Mouse (Mus musculus): ENCODE measurements around the gene Cep128. TPM values are rescaled to one million over a fixed set of nuclear protein-coding genes. Genes with fewer than 3 reads are reported as not detected.

The Cep128 gene
- polyA plus RNA-seq, 1 experiment, result not detected

GRCm38 (mm10) chr12:91326104-91326503 is 58.1 kb downstream of the Cep128 start:
- Histone ChIP-seq H3K4me3 (ENCODE audit: insufficient read depth, low read depth, low read length) (no peak overlapping the region), H3K27ac (ENCODE audit: insufficient read depth, low read depth, low read length) (no peak overlapping the region), H3K4me1 (ENCODE audit: control insufficient read depth, insufficient read depth, low read length) (no peaks in the 10 kb centered on the region)
- 57% methylated on average over 6 of the region's 6 CpGs for WGBS
- no peak for TF ChIP-seq CTCF (IDR thresholded peaks at IDR 0.05; ENCODE audit: insufficient read depth, low read depth, low read length)
- TF ChIP-seq POLR2A (IDR thresholded peaks at IDR 0.05; ENCODE audit: insufficient read depth, low read depth, low read length), result no peak

GRCm38 (mm10) chr12:91315026-91315425 is 69.2 kb downstream of the Cep128 start:
- 91% methylated on average over 7 of the region's 7 CpGs for WGBS
- TF ChIP-seq POLR2A (IDR thresholded peaks at IDR 0.05; ENCODE audit: insufficient read depth, low read depth, low read length) (no peak), CTCF (IDR thresholded peaks at IDR 0.05; ENCODE audit: insufficient read depth, low read depth, low read length) (no peak)
- H3K4me1 ChIP-seq (ENCODE audit: control insufficient read depth, insufficient read depth, low read length), result no peaks in the 10 kb centered on the region
- H3K4me3 ChIP-seq (ENCODE audit: insufficient read depth, low read depth, low read length), result no peak overlapping the region
- no peak overlapping the region for H3K27ac ChIP-seq (ENCODE audit: insufficient read depth, low read depth, low read length)

- Histone ChIP-seq H3K27ac (ENCODE audit: insufficient read depth, low read depth, low read length) (no peak overlapping the region), H3K4me3 (ENCODE audit: insufficient read depth, low read depth, low read length) (no peak overlapping the region), H3K4me1 (ENCODE audit: control insufficient read depth, insufficient read depth, low read length) (no peaks in the 10 kb centered on the region)
- no peak for TF ChIP-seq POLR2A (IDR thresholded peaks at IDR 0.05; ENCODE audit: insufficient read depth, low read depth, low read length)
- TF ChIP-seq CTCF (IDR thresholded peaks at IDR 0.05; ENCODE audit: insufficient read depth, low read depth, low read length), result no peak
- WGBS, result 40% methylated on average over 10 of the region's 10 CpGs
These were observed 70.1 kb downstream of the Cep128 start for GRCm38 (mm10) chr12:91313974-91314587.

- no peak overlapping the region for H3K4me3 ChIP-seq (ENCODE audit: insufficient read depth, low read depth, low read length)
- 94% methylated on average over 4 of the region's 4 CpGs for whole genome bisulfite sequencing
- H3K27ac ChIP-seq (ENCODE audit: insufficient read depth, low read depth, low read length), result no peak overlapping the region
- H3K4me1 ChIP-seq (ENCODE audit: control insufficient read depth, insufficient read depth, low read length), result no peaks in the 10 kb centered on the region
- TF ChIP-seq CTCF (IDR thresholded peaks at IDR 0.05; ENCODE audit: insufficient read depth, low read depth, low read length) (no peak), POLR2A (IDR thresholded peaks at IDR 0.05; ENCODE audit: insufficient read depth, low read depth, low read length) (no peak)
These were observed 71.6 kb downstream of the Cep128 start for GRCm38 (mm10) chr12:91312591-91312990.

- no peak overlapping the region for H3K27ac ChIP-seq (ENCODE audit: insufficient read depth, low read depth, low read length)
- H3K4me3 ChIP-seq (ENCODE audit: insufficient read depth, low read depth, low read length), result no peak overlapping the region
- no peaks in the 10 kb centered on the region for H3K4me1 ChIP-seq (ENCODE audit: control insufficient read depth, insufficient read depth, low read length)
- TF ChIP-seq POLR2A (IDR thresholded peaks at IDR 0.05; ENCODE audit: insufficient read depth, low read depth, low read length) (no peak), CTCF (IDR thresholded peaks at IDR 0.05; ENCODE audit: insufficient read depth, low read depth, low read length) (no peak)
- WGBS, result 85% methylated on average over 3 of the region's 3 CpGs
These were observed 76.5 kb downstream of the Cep128 start for GRCm38 (mm10) chr12:91307733-91308132.

- Histone ChIP-seq H3K4me3 (ENCODE audit: insufficient read depth, low read depth, low read length) (no peak overlapping the region), H3K27ac (ENCODE audit: insufficient read depth, low read depth, low read length) (no peak overlapping the region), H3K4me1 (ENCODE audit: control insufficient read depth, insufficient read depth, low read length) (no peaks in the 10 kb centered on the region)
- WGBS, result 57% methylated on average over 7 of the region's 7 CpGs
- no peak for TF ChIP-seq POLR2A (IDR thresholded peaks at IDR 0.05; ENCODE audit: insufficient read depth, low read depth, low read length)
- TF ChIP-seq CTCF (IDR thresholded peaks at IDR 0.05; ENCODE audit: insufficient read depth, low read depth, low read length), result no peak
These were observed 78.4 kb downstream of the Cep128 start for GRCm38 (mm10) chr12:91305769-91306168.

GRCm38 (mm10) chr12:91305038-91305437 is 79.2 kb downstream of the Cep128 start:
- no peak overlapping the region for H3K4me3 ChIP-seq (ENCODE audit: insufficient read depth, low read depth, low read length)
- WGBS, result 78% methylated on average over 5 of the region's 5 CpGs
- TF ChIP-seq POLR2A (IDR thresholded peaks at IDR 0.05; ENCODE audit: insufficient read depth, low read depth, low read length) (no peak), CTCF (IDR thresholded peaks at IDR 0.05; ENCODE audit: insufficient read depth, low read depth, low read length) (no peak)

GRCm38 (mm10) chr12:91298700-91299099 is 85.5 kb downstream of the Cep128 start:
- Histone ChIP-seq H3K4me3 (ENCODE audit: insufficient read depth, low read depth, low read length) (no peak overlapping the region), H3K4me1 (ENCODE audit: control insufficient read depth, insufficient read depth, low read length) (no peaks in the 10 kb centered on the region), H3K27ac (ENCODE audit: insufficient read depth, low read depth, low read length) (no peak overlapping the region)
- TF ChIP-seq POLR2A (IDR thresholded peaks at IDR 0.05; ENCODE audit: insufficient read depth, low read depth, low read length) (no peak), CTCF (IDR thresholded peaks at IDR 0.05; ENCODE audit: insufficient read depth, low read depth, low read length) (no peak)
- 97% methylated on average over 6 of the region's 6 CpGs for WGBS

More at GRCm38 (mm10) chr12:91305038-91305437, 79.2 kb downstream of the Cep128 start:
- no peaks in the 10 kb centered on the region for H3K4me1 ChIP-seq (ENCODE audit: control insufficient read depth, insufficient read depth, low read length)
- H3K27ac ChIP-seq (ENCODE audit: insufficient read depth, low read depth, low read length), result no peak overlapping the region

- no peaks in the 10 kb centered on the region for H3K4me1 ChIP-seq (ENCODE audit: control insufficient read depth, insufficient read depth, low read length)
- TF ChIP-seq POLR2A (IDR thresholded peaks at IDR 0.05; ENCODE audit: insufficient read depth, low read depth, low read length) (no peak), CTCF (IDR thresholded peaks at IDR 0.05; ENCODE audit: insufficient read depth, low read depth, low read length) (no peak)
- WGBS, result 89% methylated on average over 7 of the region's 7 CpGs
- no peak overlapping the region for H3K27ac ChIP-seq (ENCODE audit: insufficient read depth, low read depth, low read length)
- no peak overlapping the region for H3K4me3 ChIP-seq (ENCODE audit: insufficient read depth, low read depth, low read length)
These were observed 88.3 kb downstream of the Cep128 start for GRCm38 (mm10) chr12:91295870-91296269.
